Mouse (Mus musculus) left cerebral cortex, postnatal 36 days (tissue): ENCODE measurements around the gene Zfp281. TPM values are rescaled to one million over a fixed set of nuclear protein-coding genes. Genes with fewer than 3 reads are reported as not detected.

Source experiments
- DNase-seq, 2 experiments: peaks; one replicate each; pipeline ENCODE4 v3.0.0; 2021 to 2022; ENCODE audit warnings: low spot score in 2 of 2, mixed read lengths in 1 of 2
- intact Hi-C: fragments of 180-260 bp; cut with DNase I; formaldehyde crosslinking; loops from one replicate; pipeline ENCODE4 v1.15.1; 2025
- total RNA-seq, 2 experiments: library from RNA; stranded (reverse); gene quantifications; 2 replicates each; pipeline ENCODE4 v1.2.3; 2021

The Zfp281 gene
- 10 to 100 TPM; 33.9 to 36.2 TPM for total RNA-seq

- peak; percentile 95 to 97 for DNase-seq
- intact Hi-C loops: loop anchor here (5.0 kb wide), 4 partner anchors 43 to 103 kb away; no protein-coding TSS in a partner anchor
These were observed at the start of gene Zfp281 for GRCm38 (mm10) chr1:136624146-136625018. Gene Zfp281 (plus strand): TSS chr1:136624901.

GRCm38 (mm10) chr1:136577890-136578663, 46.6 kb upstream of the Zfp281 start:
- intact Hi-C loops: no loop called here

GRCm38 (mm10) chr1:136579360-136579759, 45.3 kb upstream of the Zfp281 start:
- no peak for DNase-seq
- intact Hi-C loops: no loop called here

More at GRCm38 (mm10) chr1:136577890-136578663, 46.6 kb upstream of the Zfp281 start:
- DNase-seq: no peak

- DNase-seq: no peak
- intact Hi-C loops: no loop called here
These were observed 44.4 kb upstream of the Zfp281 start for GRCm38 (mm10) chr1:136580266-136580665.

GRCm38 (mm10) chr1:136581841-136582240, 42.9 kb upstream of the Zfp281 start:
- no peak for DNase-seq
- intact Hi-C loops: no loop called here

- DNase-seq: no peak
- intact Hi-C loops: no loop called here
These were observed 36.8 kb upstream of the Zfp281 start for GRCm38 (mm10) chr1:136587761-136588405.

- intact Hi-C loops: no loop called here
- DNase-seq: peak in 1 of 2 experiments; percentile 24
These were observed 35.8 kb upstream of the Zfp281 start for GRCm38 (mm10) chr1:136588908-136589307.

GRCm38 (mm10) chr1:136592741-136593140, 32.0 kb upstream of the Zfp281 start:
- intact Hi-C loops: no loop called here
- DNase-seq: no peak

GRCm38 (mm10) chr1:136594235-136594850, 30.4 kb upstream of the Zfp281 start:
- no peak for DNase-seq
- intact Hi-C loops: no loop called here

- intact Hi-C loops: no loop called here
- DNase-seq: no peak
These were observed 27.9 kb upstream of the Zfp281 start for GRCm38 (mm10) chr1:136596821-136597220.

GRCm38 (mm10) chr1:136598286-136598685, 26.4 kb upstream of the Zfp281 start:
- intact Hi-C loops: no loop called here
- no peak for DNase-seq

- intact Hi-C loops: no loop called here
- no peak for DNase-seq
These were observed 24.6 kb upstream of the Zfp281 start for GRCm38 (mm10) chr1:136600067-136600466.

GRCm38 (mm10) chr1:136600647-136601345, 23.9 kb upstream of the Zfp281 start:
- intact Hi-C loops: no loop called here
- no peak for DNase-seq

- intact Hi-C loops: no loop called here
These were observed 23.3 kb upstream of the Zfp281 start for GRCm38 (mm10) chr1:136601346-136601888.

GRCm38 (mm10) chr1:136602303-136602702, 22.4 kb upstream of the Zfp281 start:
- no peak for DNase-seq
- intact Hi-C loops: no loop called here

More at GRCm38 (mm10) chr1:136601346-136601888, 23.3 kb upstream of the Zfp281 start:
- no peak for DNase-seq

- DNase-seq: no peak
- intact Hi-C loops: no loop called here
These were observed 20.5 kb upstream of the Zfp281 start for GRCm38 (mm10) chr1:136604190-136604589.

- intact Hi-C loops: no loop called here
- no peak for DNase-seq
These were observed 18.9 kb upstream of the Zfp281 start for GRCm38 (mm10) chr1:136605790-136606189.

- intact Hi-C loops: no loop called here
These were observed 18.4 kb upstream of the Zfp281 start for GRCm38 (mm10) chr1:136606278-136606677.

More at GRCm38 (mm10) chr1:136606278-136606677, 18.4 kb upstream of the Zfp281 start:
- no peak for DNase-seq
